Mouse (Mus musculus) cerebellum, postnatal 36 days (tissue): ENCODE measurements around the gene Ypel1.

Experiments used
- DNase-seq, 2 experiments: peaks; one replicate each; pipeline ENCODE4 v3.0.0; 2021 to 2022; ENCODE audit warnings: mixed read lengths in 2 of 2

Gene Ypel1

GRCm38 (mm10) chr16:17088346-17088745 lies 18.9 kb downstream of the Ypel1 start:
- DNase-seq, result no peak

DNA sequence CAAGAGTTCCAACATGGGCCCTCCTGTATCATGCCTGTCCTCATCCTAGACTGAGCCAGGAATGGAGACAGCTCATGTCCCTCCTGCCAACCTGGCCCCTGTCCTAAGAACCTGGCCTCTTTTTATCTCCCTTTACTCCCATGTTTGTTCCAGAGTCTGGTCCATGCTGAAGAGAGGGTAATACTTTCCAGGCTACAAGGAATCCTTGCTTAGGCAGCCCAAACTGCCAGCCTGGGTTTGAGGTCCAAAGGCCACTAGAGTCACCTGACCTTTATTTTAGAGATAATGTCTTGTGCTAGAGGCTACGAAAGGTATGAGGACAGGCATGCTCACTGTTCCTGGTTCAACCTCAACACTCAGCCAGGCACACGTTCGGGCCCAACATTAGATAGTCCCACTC lies 27.4 kb downstream of the Ypel1 start:
- no peak for DNase-seq

DNA sequence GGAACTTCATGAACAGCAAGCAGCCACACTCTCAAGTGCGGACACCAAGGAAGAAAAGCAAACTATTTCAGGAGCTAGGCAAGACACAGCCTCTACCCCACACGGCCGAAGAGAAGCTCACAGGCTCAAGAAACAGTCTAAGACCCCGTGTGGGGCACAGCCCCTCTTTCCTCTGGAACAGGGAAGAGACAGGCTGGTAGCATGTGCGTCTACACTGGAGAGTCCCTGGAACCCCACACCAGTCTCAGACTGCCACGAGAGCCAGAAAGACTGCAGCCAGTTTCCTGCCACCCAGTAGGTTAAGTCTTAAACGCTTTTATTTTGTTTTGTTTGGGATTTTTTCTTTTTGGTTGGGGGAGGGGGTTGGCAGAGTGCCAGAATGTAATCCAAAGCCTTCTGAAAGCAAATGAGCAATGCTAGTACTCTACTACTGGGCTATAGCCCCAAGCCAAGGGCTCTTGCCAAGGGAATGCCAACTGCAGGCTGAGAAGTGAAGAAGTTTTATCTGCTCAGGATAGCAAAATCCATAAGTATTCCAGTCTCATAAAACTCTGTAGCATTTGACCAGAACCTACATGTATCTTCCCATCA lies 33.2 kb downstream of the Ypel1 start:
- no peak for DNase-seq

GRCm38 (mm10) chr16:17104600-17104999 lies 35.1 kb downstream of the Ypel1 start:
- DNase-seq, result no peak

- DNase-seq, result peak; percentile 67 to 77
These were observed 41.6 kb downstream of the Ypel1 start, which contains the start of gene Ppil2 for GRCm38 (mm10) chr16:17110771-17111743. Ppil2 (minus strand) TSS chr16:17111257.

- DNase-seq, result no peak
These were observed 47.9 kb downstream of the Ypel1 start for GRCm38 (mm10) chr16:17117309-17117799.

DNA sequence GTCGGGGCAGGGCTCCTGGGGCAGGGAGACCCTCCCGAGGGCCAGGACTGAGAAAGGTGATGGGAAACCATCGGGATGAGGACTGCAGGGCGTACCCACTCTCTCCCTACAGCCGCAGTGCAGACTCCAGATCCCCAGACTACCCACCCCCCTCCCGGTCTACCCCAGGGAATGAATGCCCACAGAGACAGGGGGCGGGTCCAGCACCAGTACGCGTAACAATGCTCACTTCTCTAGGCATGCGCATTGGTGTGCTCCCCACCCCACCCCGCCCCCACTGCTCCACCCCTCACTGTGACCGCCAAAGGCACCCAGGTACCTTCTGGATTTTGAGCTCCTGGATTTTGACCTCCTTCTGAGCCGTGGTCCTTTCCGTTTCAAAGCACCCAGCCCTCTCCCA lies 52.1 kb downstream of the Ypel1 start:
- no peak for DNase-seq

DNA sequence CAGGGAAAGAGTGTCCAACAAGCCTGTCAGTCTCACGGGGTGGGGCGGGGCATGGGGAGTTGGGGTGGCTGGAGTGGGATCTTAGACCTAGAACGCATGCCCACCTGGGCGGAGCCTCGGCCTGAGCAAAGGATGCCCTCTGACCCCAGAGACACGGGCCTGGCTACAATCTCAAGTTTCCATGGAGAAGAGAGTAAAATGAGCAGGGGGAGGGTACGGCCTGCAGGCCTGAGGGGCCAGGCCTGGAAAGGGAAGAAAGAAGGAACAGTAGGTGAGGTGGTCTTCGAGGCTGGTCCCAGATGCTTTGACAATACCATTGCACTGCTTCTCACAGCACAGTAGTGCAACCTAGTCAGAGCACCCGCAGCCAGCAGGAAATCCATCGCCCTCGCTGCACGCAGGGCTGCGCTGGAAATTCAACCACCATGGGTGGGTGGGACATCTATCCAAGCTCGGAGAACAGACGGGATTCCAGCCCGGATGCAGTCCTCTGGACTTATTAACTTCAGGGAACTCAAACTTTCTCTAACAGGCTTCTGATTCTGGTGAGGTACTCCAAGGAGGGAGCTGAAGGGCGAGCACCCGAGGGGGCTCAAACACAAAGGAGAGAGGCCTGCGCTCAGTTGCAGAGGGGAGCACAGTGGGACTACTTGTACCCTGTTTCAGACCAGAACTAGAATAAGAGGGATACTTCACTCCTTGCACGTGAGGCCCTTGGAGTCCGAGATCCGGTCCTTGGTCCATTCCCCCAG lies 54.8 kb downstream of the Ypel1 start:
- no peak for DNase-seq

DNA sequence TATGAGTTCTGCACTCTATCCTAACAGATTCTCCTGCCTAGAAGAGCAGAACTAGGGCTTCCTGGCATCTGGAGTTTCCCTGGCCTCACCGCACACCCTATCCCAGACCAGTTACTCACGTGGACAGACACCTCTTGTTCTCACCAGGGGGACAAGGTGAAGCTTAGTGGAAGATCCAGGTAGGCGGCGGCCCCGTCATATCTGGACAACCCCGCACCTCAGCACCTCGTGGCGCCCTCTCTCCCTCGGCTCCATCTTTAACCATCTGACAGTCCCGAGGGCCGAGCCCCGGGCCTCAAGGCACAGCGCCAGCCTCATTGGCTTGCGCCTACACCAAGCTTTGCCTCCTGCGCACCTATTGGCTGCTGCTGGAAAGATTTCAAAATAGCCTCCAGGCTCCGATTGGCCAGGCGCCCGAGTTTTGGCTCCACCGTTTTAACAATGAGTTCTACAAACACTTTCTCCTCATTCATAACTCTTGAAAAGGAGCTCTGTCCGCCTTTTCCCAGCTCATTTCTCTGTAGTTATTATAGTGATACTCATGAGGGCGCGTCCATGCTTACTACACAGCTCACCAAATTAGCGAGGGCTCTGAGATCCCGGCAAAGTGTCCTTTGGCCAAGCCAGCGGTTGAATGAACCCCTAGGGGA lies 55.5 kb downstream of the Ypel1 start, which contains the start of gene 2610318N02Rik:
Gene 2610318N02Rik (minus strand): TSS at position 297 of the 650 bp plus-strand sequence.
- DNase-seq, result peak; percentile 52 to 65

GRCm38 (mm10) chr16:17127292-17127691 lies 57.8 kb downstream of the Ypel1 start:
- DNase-seq, result peak in 1 of 2 experiments; percentile 27

GRCm38 (mm10) chr16:17131191-17132088 lies 61.9 kb downstream of the Ypel1 start:
- peak in 1 of 2 experiments; percentile 14 for DNase-seq

DNA sequence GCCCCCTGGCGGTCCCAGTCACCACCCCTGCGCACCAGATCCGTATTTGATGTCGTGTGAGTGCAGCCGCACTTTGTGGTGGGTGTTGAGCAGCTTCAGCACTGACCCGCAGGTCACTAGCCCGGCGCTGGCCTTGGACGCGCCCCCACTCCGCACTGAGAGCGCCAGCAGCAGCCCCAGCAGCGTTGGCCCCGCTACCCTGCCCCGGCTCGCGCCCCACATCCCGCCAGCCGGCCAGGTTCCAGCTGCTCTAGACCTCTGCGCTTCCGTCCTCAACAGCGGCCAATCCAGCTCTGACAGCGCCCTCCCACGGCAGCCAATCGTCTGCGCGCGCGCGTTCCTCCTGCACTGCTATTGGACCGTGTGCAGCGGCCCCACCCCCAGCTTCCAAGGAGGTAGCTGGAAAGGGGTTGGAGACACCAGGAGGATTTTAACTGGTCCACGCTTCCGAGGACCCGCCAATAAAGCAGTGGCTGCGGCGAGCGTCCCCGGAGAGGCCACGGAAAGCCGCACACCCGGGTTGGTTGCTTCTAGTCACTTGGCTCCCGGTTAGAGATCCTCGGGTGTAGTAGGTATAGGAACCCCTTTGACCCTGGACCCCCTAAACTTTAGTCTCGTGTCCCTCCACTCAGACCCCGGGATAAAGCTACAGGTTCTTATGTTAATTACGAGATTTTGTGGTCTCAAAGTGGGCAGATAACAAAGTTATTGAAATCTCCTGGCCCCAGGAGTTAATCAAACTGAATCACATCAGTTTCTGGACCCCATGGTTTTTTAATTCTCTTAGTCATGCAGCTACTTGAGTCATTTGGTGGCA lies 62.8 kb downstream of the Ypel1 start, which contains the start of gene Sdf2l1:
Gene Sdf2l1 (minus strand): TSS at position 295 of the 817 bp plus-strand sequence.
- peak; percentile 97 for DNase-seq

DNA sequence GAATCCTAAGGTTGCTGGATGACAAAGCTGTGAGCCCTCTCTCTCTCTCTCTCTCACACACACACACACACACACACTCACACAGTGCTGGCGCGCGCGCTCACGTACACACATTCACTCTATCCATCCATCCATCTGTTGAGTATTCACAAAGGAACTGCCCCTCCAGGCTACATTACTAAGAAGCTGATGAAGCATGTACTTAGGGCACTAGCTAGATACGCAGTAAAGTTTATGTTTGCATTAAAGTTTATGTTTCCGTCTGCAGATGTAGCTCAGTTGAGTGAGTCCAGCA lies 63.4 kb downstream of the Ypel1 start:
- DNase-seq, result no peak
